Mouse (Mus musculus): ENCODE measurements at regions not wholly inside any gene's neighbourhood (a gene's known extent, or its start where the extent isn't known, plus 50 kb on each side); places are given as distances from the start of the nearest gene placed in this dataset.
"Not testable (repeated sequence)": the region's sequence is repeated elsewhere in the genome, so short reads cannot be mapped to it uniquely, and the experiment has no call there.

GRCm38 (mm10) chr10:8136662-8137061 is 180.6 kb upstream of the Tab2 start:
- no peak for DNase-seq

DNA sequence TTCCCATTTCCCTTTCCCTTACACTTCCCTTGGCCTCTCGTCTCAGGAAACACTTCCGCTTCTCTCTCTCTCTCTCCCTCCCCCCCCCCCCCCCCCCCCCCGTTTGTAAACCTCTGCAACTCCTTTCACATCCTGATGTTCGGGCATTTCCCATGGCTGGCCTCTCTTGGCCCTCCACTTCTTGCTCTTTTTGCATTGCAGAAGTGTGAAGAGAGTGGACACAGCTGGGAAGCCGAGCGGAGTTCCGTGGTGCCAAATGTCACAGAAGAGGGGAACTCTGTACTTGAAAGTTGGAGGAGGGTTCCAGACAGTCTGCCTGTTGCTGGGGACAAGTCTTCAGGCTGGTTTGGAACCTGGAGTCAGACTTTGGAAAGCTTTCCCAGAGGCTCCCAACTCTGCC is 179.2 kb upstream of the Tab2 start:
- DNase-seq: no peak

GRCm38 (mm10) chr10:8134398-8134797 is 178.4 kb upstream of the Tab2 start:
- no peak for DNase-seq

- DNase-seq: no peak
Measured at GRCm38 (mm10) chr10:8133451-8133952, 177.5 kb upstream of the Tab2 start.

GRCm38 (mm10) chr10:8132795-8133194 is 176.8 kb upstream of the Tab2 start:
- no peak for DNase-seq

DNA sequence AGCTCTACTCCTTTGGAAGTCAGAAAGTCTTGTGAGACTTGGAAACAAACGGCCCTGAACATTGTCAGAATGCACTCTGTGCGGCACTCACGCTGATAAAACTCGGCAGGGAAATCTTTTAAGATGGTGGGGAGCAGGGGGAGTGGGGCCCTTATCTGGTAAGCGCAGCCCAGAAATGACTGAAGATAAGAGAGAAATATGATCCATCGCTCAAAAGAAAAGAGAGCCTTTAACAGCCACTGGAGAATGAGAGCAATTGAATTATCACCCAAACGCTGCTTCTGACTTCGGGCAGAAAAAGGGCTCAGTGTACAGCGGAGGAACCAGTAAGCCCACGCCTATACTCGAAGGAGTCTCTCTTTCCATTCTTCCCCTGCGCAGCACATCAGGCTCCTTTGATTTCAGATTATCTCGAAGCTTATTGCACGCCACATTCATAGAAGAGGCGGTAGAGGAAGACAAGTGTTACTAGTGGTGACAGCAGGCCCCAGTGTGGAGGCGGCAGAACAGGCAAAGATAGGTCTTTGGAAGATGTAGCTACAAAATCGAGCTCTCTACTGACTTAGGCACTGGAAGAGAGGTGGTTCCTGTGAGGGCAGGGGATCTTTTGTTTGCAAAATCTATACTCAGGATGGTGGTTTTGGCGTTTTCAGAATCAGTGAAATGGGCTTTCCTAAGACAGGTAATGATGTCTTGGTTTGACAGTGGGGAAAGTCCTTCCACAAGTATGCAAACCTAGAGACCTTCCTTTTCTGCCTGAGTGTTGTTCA is 174.6 kb upstream of the Tab2 start:
- no peak for DNase-seq

GRCm38 (mm10) chr10:8130057-8130456 is 174.0 kb upstream of the Tab2 start:
- no peak for DNase-seq

- DNase-seq: no peak
Measured at GRCm38 (mm10) chr10:8124124-8124523, 168.1 kb upstream of the Tab2 start.

DNA sequence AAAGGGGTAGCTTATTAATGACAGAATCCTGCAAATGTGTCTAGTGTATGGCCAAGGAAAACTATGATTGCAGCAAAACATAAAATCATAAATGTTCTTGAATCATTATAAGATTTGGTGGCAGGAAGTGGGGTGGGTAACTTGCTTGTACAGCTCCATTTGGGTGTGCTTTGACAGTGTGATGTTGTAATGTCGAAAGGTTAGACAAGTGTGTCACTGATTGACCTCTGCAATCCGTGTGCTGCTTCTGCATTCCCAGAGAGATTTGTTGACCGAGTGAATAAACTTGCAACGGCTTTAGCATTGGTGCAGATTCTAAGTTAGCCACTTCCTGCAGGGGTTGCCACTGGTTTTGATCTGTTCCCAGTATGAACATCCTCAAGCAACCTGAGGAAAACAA is 165.9 kb upstream of the Tab2 start:
- DNase-seq: no peak

GRCm38 (mm10) chr10:8116821-8117220 is 160.8 kb upstream of the Tab2 start:
- DNase-seq: no peak

DNA sequence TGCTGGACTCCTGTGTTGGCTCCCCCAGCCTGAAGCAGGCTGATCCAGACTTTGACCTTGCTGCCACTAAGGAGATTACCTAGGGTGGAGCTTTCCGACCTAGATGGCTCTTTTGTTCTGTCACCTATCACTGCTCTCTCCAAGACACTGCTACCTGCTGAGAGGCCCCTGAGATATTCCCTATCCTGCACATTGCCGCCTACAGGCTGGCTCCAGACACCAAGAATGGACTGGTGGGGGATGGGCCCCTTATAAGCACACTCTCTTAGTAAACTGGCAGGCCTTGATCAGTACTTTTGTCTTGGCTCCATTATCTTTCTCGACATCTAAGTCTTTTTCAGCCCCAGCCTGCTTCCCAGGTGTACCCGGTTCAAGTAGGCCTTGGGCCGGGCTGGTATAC is 158.9 kb upstream of the Tab2 start:
- not testable (repeated sequence) for DNase-seq

- DNase-seq: no peak
Measured at GRCm38 (mm10) chr10:8114530-8114929, 158.5 kb upstream of the Tab2 start.

DNA sequence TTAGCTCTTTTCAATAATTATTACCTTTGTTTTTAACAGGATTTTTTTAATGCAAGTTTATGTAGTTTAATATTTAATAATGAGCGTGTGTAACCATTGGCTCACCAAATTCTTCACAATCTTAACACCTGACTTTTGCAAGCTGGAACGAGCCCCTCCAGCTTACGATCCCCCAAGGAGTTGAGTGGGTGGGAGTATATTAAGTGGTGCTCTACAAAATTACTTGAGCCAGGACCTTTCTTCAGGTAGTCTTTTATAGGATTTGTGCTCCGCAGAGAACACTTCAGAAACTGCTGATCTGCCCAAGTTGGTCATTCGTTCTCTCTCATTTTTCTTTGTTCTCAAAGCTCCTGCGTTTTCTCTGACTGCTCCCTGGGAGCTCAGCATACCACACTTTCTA is 144.5 kb upstream of the Tab2 start:
- no peak for DNase-seq

DNA sequence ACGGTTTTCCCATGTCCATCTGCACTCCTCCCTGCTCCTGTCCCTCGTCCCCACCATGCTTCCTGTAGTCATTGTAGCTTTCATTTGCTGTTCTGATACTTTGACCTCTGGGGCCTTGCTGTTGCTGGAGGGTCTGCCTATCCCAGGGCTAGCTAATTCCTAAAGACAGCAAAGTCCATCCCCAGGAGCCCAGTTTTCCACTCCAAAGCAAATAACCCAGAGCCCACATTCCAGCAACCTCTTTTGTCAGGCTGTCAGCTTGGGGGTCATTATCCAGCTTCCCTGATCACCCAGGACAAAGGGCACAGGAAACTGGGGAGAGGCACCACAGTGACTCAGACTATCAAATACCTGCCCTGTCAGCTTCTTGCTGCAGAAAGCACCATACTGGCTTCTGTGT is 139.9 kb upstream of the Tab2 start:
- no peak for DNase-seq

DNA sequence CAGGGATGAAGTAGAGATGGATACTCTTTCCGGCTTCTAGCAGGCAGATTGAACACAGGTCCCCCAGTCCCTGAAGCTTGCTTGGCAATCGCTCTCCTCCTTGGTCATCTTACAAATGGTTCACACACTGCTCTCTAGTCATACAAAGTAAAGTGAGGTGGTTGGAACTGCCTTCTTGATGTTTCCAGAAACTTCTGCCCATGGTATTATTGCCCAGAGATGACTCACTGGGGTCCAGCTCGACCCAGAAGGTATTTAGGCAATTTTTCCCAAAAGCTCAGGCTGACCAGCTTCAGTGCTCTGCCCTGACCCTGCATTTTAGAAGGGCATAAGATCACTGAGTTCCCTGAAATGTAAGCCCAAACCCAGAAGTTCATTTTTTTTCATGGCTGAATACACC is 139.2 kb upstream of the Tab2 start:
- DNase-seq: no peak

DNA sequence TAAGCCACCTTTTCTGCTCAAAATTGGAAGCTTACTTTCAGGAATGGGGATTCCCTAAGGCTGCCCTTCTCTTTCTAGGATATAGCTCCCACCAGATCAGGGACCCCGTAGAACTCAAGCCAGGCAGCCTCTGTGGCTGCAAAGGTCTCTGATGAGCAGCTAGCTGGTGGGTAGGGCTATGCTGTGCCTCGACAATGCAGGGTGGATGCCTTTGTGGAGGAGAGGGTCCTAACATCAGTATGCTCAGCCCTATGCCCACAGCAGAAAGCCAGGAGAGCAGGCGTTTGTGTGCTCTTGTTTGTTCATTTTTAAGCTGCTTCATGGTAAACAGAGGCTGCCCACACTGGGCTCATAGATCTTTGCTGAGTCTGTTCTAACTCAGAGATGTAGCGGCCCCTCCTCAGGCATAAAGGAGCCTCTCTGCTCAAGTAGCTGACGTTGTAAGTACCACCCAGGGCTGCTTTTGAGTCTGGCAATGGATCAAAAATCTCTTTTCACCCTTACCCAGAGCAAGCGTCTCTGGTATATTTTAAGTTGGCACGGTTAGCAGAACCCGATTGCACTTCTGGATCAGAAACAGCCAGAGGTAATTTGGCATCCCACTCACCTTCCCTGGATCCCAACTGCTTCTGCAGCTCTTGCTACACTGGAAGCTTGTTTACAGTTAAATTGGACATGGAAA is 136.0 kb upstream of the Tab2 start:
- DNase-seq: no peak

- DNase-seq: no peak
Measured at GRCm38 (mm10) chr10:8089296-8089695, 133.3 kb upstream of the Tab2 start.

- no peak for DNase-seq
Measured at GRCm38 (mm10) chr10:8088737-8089136, 132.7 kb upstream of the Tab2 start.

GRCm38 (mm10) chr10:8088321-8088720 is 132.3 kb upstream of the Tab2 start:
- no peak for DNase-seq

DNA sequence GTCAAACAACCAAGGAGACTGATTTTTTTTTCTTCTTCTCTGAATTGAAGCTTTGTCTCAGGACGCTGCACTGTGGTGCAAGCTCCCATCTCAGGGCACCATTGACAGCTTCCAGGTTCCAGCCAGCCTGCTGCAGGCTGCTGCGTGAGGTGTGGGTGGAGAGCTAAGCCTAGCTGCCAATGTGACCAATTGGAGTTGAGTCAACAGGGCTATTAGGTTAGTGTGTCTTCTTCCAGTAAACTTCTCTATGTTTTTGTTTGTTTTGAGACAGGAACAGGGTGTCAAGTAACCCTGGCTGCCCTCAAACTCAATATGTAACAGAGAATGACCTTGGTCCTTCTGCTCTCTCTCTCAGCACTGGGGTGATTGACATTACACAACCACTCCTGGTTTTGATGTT is 131.1 kb upstream of the Tab2 start:
- DNase-seq: no peak

- DNase-seq: no peak
Measured at GRCm38 (mm10) chr10:8086442-8086841, 130.4 kb upstream of the Tab2 start.

GRCm38 (mm10) chr10:8077904-8078811 is 122.1 kb upstream of the Tab2 start:
- DNase-seq: no peak

- DNase-seq: no peak
Measured at GRCm38 (mm10) chr10:8072463-8072862, 116.4 kb upstream of the Tab2 start.

All from cerebellum, adult 18-20 months (tissue).